Mouse (Mus musculus) spleen, adult 12 weeks (tissue): ENCODE data around the gene Calcoco1.

Experiments
- DNase-seq: peaks from one replicate; pipeline ENCODE4 v3.0.0; 2022; ENCODE audit warnings: low spot score

Gene Calcoco1

DNA sequence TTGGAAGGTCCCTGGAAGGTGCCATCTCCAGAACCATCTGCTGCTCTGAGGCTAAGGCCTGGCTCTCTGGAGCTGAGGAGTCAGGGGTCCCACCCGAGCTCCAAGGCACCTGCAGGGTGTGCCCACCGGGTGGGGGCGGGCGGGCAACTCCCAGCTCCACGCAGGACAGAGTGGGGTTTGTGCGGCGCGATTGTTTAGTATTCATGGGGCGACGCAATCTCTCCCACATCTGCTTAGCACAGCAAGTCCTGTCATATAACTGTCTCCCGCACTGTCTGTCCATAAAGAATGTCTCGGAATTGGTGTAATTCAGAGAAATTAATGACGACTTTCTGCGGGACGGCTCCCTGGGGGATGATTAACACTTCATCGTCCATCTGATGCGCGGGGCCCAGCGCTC is 15.1 kb upstream of the Calcoco1 start:
- DNase-seq, result no peak

- no peak for DNase-seq
Observed at GRCm38 (mm10) chr15:102736127-102736944, 14.4 kb upstream of the Calcoco1 start.

- no peak for DNase-seq
Observed at GRCm38 (mm10) chr15:102735031-102735430, 13.1 kb upstream of the Calcoco1 start.

- DNase-seq, result no peak
Observed at GRCm38 (mm10) chr15:102733759-102734531, 12.0 kb upstream of the Calcoco1 start.

DNA sequence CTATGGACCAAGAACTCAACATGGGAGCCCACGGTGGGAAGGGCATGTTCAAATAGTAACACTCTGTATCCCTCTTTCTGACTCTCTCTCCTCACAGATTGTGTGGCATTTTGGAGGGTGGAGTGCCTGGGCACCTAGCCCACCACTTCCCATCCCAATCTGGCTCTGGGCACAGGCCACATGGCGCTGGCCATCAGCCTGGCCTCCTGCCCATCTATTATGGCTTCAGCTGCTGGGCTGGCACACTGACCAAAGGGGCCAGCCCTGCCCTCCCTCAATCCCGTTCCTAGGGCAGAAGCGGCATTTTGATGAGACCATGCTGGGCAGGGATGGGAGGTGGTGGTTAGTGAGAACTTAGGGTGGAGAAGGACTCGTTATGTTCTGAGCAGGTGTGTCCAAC is 11.3 kb upstream of the Calcoco1 start:
- DNase-seq, result no peak

- no peak for DNase-seq
Observed at GRCm38 (mm10) chr15:102732406-102732805, 10.4 kb upstream of the Calcoco1 start.

DNA sequence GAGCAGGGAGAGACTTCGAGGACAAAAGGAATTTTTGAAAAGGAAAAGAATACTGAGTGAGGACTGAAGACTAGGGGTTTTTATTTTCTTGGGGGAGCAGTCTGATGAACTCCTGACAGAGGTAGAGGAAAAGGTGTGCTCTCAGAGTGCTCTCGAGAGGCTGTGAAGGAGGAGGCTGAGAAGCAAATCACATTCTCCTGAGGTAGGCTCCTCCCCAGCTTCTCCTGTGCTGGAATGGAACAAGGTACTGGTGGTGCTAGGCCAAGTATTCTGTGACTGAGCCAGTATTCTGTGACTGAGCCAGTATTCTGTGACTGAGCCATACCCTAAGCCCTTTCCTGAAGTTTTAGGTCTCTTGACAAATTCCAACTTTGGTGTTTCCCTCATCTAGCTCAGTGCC is 6.0 kb upstream of the Calcoco1 start:
- DNase-seq, result no peak

- no peak for DNase-seq
Observed at GRCm38 (mm10) chr15:102723358-102724135, 1.6 kb upstream of the Calcoco1 start.

DNA sequence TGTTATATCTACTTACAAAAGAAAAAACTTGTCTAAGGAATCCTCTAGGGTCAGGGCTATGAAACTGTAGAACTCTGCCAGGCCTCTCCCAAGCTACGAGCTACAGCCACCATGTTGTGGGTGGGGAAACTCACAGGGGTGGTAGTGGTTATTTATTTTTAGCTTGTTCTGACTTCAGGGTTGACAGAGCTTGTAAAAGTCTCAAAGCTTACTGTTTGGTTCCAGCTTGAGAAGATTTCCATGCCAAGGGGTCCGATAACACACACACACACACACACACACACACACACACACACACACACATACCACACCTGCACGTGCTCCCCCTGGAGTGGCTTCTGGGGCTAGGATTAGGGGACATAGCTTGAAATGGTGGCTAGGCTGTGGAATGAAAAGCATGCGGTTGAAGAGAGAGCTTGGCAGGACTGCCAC is 538 bp upstream of the Calcoco1 start:
- DNase-seq, result no peak

GRCm38 (mm10) chr15:102721016-102721898 is 721 bp downstream of the Calcoco1 start:
- no peak for DNase-seq

DNA sequence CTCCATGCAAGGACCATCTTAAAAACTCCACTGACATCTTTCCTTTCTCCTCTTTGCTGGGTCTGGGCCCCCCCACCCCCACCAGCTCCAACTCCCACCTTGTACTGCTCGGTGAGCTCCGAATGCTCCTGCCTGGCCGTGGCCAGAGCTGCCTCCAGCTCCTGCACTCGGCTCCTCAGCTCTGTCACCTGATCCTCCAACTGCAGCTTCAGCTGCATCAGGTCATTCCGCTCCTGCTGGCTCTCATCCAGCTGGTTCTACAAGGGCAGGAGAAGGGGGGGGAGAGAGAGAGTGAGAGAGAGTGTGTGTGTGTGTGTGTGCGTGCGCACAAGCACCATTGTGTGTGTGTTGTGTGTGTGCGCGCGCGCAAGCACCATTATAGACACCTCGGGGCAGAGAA is 5.8 kb downstream of the Calcoco1 start:
- DNase-seq, result no peak

- DNase-seq, result no peak
Observed at GRCm38 (mm10) chr15:102707736-102708269, 14.2 kb downstream of the Calcoco1 start.

DNA sequence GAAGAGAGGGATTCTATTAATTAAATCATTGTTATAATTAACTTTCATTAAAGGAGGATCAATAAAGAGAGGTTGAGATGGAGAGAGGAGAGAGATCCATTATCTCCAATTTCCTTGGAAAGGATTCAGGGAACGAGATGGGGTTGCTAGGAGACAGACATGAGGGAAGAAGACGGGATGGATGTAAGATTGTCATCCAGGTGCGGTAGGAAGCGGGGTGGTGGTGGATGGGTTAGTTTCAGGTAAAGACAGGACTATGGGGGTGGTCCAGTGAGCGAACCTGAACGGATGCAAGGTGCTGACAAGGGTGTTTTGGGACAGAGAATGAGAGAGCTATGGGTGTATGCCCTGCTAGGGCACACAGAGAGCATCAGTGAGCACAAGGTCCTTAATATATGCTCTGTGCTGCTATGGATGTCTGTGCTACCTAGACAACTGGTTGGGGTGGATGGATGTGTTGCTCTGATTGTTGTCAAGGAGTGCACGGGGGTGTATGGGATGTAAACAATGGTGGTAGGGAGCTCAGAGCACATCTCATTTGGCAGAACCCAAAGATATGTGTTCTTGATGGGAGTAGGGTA is 16.0 kb downstream of the Calcoco1 start:
- no peak for DNase-seq

DNA sequence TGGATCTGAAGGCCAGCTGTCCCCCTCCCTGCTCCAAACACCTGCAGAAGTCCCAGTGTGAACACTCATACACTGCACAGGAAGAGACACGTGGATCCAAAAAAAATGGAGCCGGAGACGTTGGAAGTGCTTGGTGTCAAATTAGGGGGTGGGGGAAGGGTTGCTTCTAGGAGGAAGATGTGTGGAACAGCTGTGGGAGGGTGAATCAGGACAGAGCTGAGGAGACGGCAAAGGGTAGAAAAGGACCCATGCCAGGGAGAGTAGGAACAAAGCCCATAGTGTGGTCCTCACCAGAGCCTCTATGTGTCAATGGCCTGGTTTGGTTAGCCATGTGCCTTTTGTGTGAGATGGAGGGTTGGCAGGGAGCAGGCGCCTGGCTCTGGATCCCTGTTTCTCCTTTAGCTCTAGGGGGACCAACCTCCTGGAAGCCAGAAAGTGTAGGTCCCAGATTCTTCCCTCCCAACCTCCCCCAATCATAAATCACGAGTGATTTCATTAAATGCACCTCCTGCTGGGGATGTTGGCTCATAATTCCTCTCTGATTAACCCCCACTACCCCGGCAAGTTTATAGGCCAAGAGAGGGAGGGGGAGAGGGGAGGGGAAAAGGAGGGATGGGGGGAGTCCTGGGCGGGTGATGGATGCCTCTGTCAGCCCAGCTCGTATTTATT is 16.6 kb downstream of the Calcoco1 start:
- no peak for DNase-seq

DNA sequence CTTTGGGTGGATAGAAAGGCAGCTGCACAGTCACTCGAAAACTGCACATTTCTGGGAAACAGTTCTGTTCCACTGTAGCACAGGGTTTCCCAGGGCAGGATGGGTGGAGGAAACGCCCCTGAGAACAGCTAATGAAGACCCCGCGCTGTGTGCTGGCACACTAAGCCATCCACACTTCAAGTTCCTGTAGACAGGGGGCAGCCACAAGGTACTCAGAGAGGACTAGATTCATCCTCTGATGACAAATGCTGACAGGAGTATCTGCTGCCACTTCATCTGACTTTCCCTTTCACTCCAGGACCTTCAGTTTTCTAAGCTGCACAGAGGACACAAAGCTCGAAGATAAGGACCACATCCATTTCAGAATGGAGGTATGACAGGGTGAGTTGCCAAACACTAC is 17.2 kb downstream of the Calcoco1 start:
- no peak for DNase-seq

DNA sequence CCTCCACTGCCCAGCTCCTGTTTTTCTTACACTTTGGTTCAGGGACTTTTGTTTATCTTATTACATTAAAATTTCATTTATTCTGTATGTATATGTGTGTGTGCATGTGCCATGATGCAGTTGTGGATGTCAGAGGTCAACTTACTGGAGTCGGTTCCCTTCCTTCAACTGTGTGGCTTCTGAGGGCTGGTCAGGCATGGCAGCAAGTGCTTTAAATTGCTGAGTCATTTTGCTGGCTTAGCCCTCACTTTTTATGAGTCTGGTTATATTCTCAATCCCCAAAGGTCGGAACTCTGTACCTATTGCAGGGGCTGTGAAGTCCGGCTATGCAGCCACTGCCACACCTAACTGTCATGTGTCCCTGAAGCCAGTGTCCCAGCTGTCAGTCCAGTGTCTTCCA is 19.0 kb downstream of the Calcoco1 start:
- no peak for DNase-seq

- DNase-seq, result peak; percentile 40
Observed at GRCm38 (mm10) chr15:102698193-102698592, 23.8 kb downstream of the Calcoco1 start.

- no peak for DNase-seq
Observed at GRCm38 (mm10) chr15:102696899-102697298, 25.1 kb downstream of the Calcoco1 start.

- no peak for DNase-seq
Observed at GRCm38 (mm10) chr15:102693600-102693999, 28.4 kb downstream of the Calcoco1 start.

DNA sequence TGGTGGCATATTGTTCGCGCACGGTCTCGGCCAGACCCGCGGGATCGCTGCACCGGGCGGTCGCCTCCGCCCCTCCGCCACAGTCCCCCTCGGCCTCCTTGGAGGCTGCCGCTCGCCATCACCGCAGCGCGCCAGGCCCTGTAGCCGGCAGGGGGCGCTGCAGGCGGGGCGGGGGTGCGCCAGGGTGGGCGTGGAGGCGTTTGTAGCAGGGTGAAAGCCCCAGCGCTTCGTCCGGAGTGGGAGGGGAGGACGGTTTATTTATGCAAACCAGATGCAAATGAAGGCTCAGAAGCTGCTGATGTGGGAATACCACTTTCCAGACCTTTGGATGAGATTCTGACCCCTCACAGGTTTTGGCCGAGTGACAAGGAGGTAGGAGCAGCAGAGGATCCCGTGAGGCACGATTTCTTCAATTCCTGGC is 29.0 kb downstream of the Calcoco1 start:
- peak; percentile 14 for DNase-seq
